Mouse (Mus musculus) liver, adult 2 months (tissue): Measurements from ENCODE around the gene Utp20.

Source experiments
- CTCF ChIP-seq: fragments of 200-500 bp; IDR thresholded peaks from 2 replicates; pipeline ENCODE4 v1.5.1; 2011; ENCODE audit warnings: low read depth, low read length, control low read depth
- POLR2A ChIP-seq: fragments of 200-500 bp; IDR thresholded peaks from 2 replicates; pipeline ENCODE4 v1.6.1; 2011; ENCODE audit warnings: low read length, control low read depth; ENCODE audit not compliant: insufficient read depth; ENCODE audit errors: extremely low read depth

DNA sequence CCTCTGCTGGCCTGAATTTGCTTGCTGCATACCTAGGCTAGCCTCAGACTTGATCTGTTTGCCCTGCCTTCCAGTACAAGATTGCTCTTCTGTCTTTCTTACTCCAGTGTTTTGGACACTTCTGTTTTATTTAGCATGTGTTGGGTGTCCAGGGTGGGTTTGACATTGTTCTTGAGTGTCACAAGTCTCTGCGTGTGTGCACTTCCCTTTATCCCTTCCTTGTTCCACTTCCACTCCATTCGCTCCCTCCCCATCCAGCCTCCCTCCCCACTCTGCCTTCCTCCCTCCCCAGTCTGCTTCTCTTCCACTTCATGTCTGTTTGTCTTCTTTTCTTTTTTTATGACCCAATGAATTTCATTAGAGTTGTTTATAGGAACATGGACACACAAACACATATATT is 85.2 kb downstream of the Utp20 start:
- TF ChIP-seq POLR2A = no peak
- no peak for TF ChIP-seq CTCF
